Mouse (Mus musculus) heart, postnatal 4 days (tissue): ENCODE data around the gene Nckap5. TPM values are rescaled to one million over a fixed set of nuclear protein-coding genes. Genes with fewer than 3 reads are reported as not detected.
"Not testable (repeated sequence)": the region's sequence is repeated elsewhere in the genome, so short reads cannot be mapped to it uniquely, and the experiment has no call there.

ENCODE experiments used
- DNase-seq: peaks from one replicate; pipeline ENCODE4 v3.0.0; 2021
- total RNA-seq, 2 experiments: library from RNA; stranded (reverse); gene quantifications; 2 replicates each; pipeline ENCODE4 v1.2.3; 2021

The Nckap5 gene
- total RNA-seq = 10 to 100 TPM; 19.1 to 20.4 TPM

- DNase-seq = peak; percentile 82
Measured at GRCm38 (mm10) chr1:126830031-126830927, at the start of gene Nckap5. Gene Nckap5, minus strand, starts transcription at chr1:126830799.

- DNase-seq = no peak
Measured at GRCm38 (mm10) chr1:126877495-126877894, 46.9 kb upstream of the Nckap5 start.

- no peak for DNase-seq
Measured at GRCm38 (mm10) chr1:126868372-126868771, 37.8 kb upstream of the Nckap5 start.

GRCm38 (mm10) chr1:126867912-126868311 lies 37.3 kb upstream of the Nckap5 start:
- no peak for DNase-seq

GRCm38 (mm10) chr1:126865591-126866086 lies 35.0 kb upstream of the Nckap5 start:
- DNase-seq = no peak

GRCm38 (mm10) chr1:126861816-126862215 lies 31.2 kb upstream of the Nckap5 start:
- DNase-seq = no peak

GRCm38 (mm10) chr1:126860537-126860936 lies 29.9 kb upstream of the Nckap5 start:
- no peak for DNase-seq

- no peak for DNase-seq
Measured at GRCm38 (mm10) chr1:126849481-126849880, 18.9 kb upstream of the Nckap5 start.

- no peak for DNase-seq
Measured at GRCm38 (mm10) chr1:126846317-126846716, 15.7 kb upstream of the Nckap5 start.

- DNase-seq = no peak
Measured at GRCm38 (mm10) chr1:126832885-126833284, 2.3 kb upstream of the Nckap5 start.

- no peak for DNase-seq
Measured at GRCm38 (mm10) chr1:126829031-126829430, 1.6 kb downstream of the Nckap5 start.

- DNase-seq = peak; percentile 28
Measured at GRCm38 (mm10) chr1:126824841-126825240, 5.8 kb downstream of the Nckap5 start.

- DNase-seq = no peak
Measured at GRCm38 (mm10) chr1:126822246-126822645, 8.4 kb downstream of the Nckap5 start.

- DNase-seq = peak; percentile 59
Measured at GRCm38 (mm10) chr1:126817381-126818034, 13.1 kb downstream of the Nckap5 start.

GRCm38 (mm10) chr1:126806994-126807611 lies 23.5 kb downstream of the Nckap5 start:
- DNase-seq = no peak

- peak; percentile 27 for DNase-seq
Measured at GRCm38 (mm10) chr1:126806548-126806947, 24.1 kb downstream of the Nckap5 start.

GRCm38 (mm10) chr1:126802405-126802804 lies 28.2 kb downstream of the Nckap5 start:
- DNase-seq = no peak

- peak; percentile 68 for DNase-seq
Measured at GRCm38 (mm10) chr1:126801706-126802105, 28.9 kb downstream of the Nckap5 start.

- peak; percentile 49 for DNase-seq
Measured at GRCm38 (mm10) chr1:126799379-126799798, 31.2 kb downstream of the Nckap5 start.

- DNase-seq = not testable (repeated sequence)
Measured at GRCm38 (mm10) chr1:126780354-126780941, 50.2 kb downstream of the Nckap5 start.

- DNase-seq = not testable (repeated sequence)
Measured at GRCm38 (mm10) chr1:126773947-126774346, 56.7 kb downstream of the Nckap5 start.

GRCm38 (mm10) chr1:126766971-126767370 lies 63.6 kb downstream of the Nckap5 start:
- DNase-seq = no peak
